Mouse (Mus musculus): Measurements from ENCODE around the gene Rnf213. TPM values are rescaled to one million over a fixed set of nuclear protein-coding genes. Genes with fewer than 3 reads are reported as not detected.

Rnf213 gene
- polyA plus RNA-seq, 1 experiment from 2014 or later, result 1.6 TPM

- H3K9me3 ChIP-seq, result no peaks in the 10 kb centered on the region
- H3K27me3 ChIP-seq, result peaks cover 85% of the 10 kb centered on the region
- no peak overlapping the region for H3K9ac ChIP-seq
- no peak overlapping the region for H3K27ac ChIP-seq
- no peaks in the 10 kb centered on the region for H3K36me3 ChIP-seq
- H3K4me3 ChIP-seq, result no peak overlapping the region
- no peak for ATAC-seq (ENCODE audit: insufficient number of reproducible peaks, insufficient read depth, low FRiP score, low TSS enrichment)
- 28% methylated on average over 7 of the region's 7 CpGs for WGBS
- H3K4me2 ChIP-seq (replicated peaks), result no peak overlapping the region; the same call in 1 of the 2 replicates
- peaks cover 9% of the 10 kb centered on the region; the same call in 1 of the 2 replicates for H3K4me1 ChIP-seq
Measured at GRCm38 (mm10) chr11:119391386-119392000, 1.4 kb upstream of the Rnf213 start.

GRCm38 (mm10) chr11:119392001-119392614, 792 bp upstream of the Rnf213 start:
- no peak for ATAC-seq (ENCODE audit: insufficient number of reproducible peaks, insufficient read depth, low FRiP score, low TSS enrichment)
- Histone ChIP-seq H3K4me1 (peaks cover 9% of the 10 kb centered on the region; the same call in 1 of the 2 replicates), H3K27me3 (peaks cover 90% of the 10 kb centered on the region), H3K9me3 (no peaks in the 10 kb centered on the region), H3K27ac (no peak overlapping the region), H3K4me3 (no peak overlapping the region), H3K4me2 (replicated peaks) (peak overlapping the region; percentile 66), H3K9ac (no peak overlapping the region), H3K36me3 (no peaks in the 10 kb centered on the region)
- 6% methylated on average over 12 of the region's 12 CpGs for WGBS

- Histone ChIP-seq H3K9me3 (no peaks in the 10 kb centered on the region), H3K4me1 (peaks cover 9% of the 10 kb centered on the region; the same call in 1 of the 2 replicates), H3K4me3 (peak overlapping the region; percentile 43), H3K27ac (no peak overlapping the region), H3K4me2 (replicated peaks) (peak overlapping the region; percentile 66), H3K27me3 (peaks cover 85% of the 10 kb centered on the region), H3K36me3 (no peaks in the 10 kb centered on the region), H3K9ac (peak overlapping the region; percentile 28)
- 25% methylated on average over 7 of the region's 7 CpGs for WGBS
- ATAC-seq (ENCODE audit: insufficient number of reproducible peaks, insufficient read depth, low FRiP score, low TSS enrichment), result no peak
Measured at GRCm38 (mm10) chr11:119393483-119393804, 544 bp downstream of the Rnf213 start.

GRCm38 (mm10) chr11:119394210-119394609, 1.3 kb downstream of the Rnf213 start:
- Histone ChIP-seq H3K4me2 (replicated peaks) (no peak overlapping the region), H3K36me3 (no peaks in the 10 kb centered on the region), H3K9me3 (no peaks in the 10 kb centered on the region), H3K27ac (no peak overlapping the region), H3K4me1 (peaks cover 9% of the 10 kb centered on the region; the same call in 1 of the 2 replicates), H3K27me3 (peaks cover 78% of the 10 kb centered on the region), H3K4me3 (no peak overlapping the region), H3K9ac (no peak overlapping the region)
- no peak for ATAC-seq (ENCODE audit: insufficient number of reproducible peaks, insufficient read depth, low FRiP score, low TSS enrichment)
- WGBS, result 48% methylated on average over 6 of the region's 6 CpGs

- no peak for ATAC-seq (ENCODE audit: insufficient number of reproducible peaks, insufficient read depth, low FRiP score, low TSS enrichment)
- Histone ChIP-seq H3K4me2 (replicated peaks) (no peak overlapping the region), H3K9ac (no peak overlapping the region), H3K27ac (no peak overlapping the region), H3K4me3 (no peak overlapping the region), H3K27me3 (peaks cover 66% of the 10 kb centered on the region), H3K4me1 (peaks cover 8% of the 10 kb centered on the region; the same call in 1 of the 2 replicates), H3K36me3 (no peaks in the 10 kb centered on the region), H3K9me3 (no peaks in the 10 kb centered on the region)
- WGBS, result 7% methylated on average over 7 of the region's 7 CpGs
Measured at GRCm38 (mm10) chr11:119395394-119395793, 2.5 kb downstream of the Rnf213 start.

GRCm38 (mm10) chr11:119395931-119396330, 3.0 kb downstream of the Rnf213 start:
- ATAC-seq (ENCODE audit: insufficient number of reproducible peaks, insufficient read depth, low FRiP score, low TSS enrichment), result no peak
- no peak overlapping the region for H3K27ac ChIP-seq
- H3K9ac ChIP-seq, result no peak overlapping the region
- H3K4me1 ChIP-seq, result peaks cover 3% of the 10 kb centered on the region; the same call in 1 of the 2 replicates
- H3K36me3 ChIP-seq, result no peaks in the 10 kb centered on the region
- 14% methylated on average over 13 of the region's 13 CpGs for WGBS
- peaks cover 61% of the 10 kb centered on the region for H3K27me3 ChIP-seq
- H3K4me3 ChIP-seq, result no peak overlapping the region
- no peak overlapping the region for H3K4me2 ChIP-seq (replicated peaks)
- H3K9me3 ChIP-seq, result no peaks in the 10 kb centered on the region

GRCm38 (mm10) chr11:119396461-119396860, 3.6 kb downstream of the Rnf213 start:
- Histone ChIP-seq H3K9ac (no peak overlapping the region), H3K27me3 (peaks cover 56% of the 10 kb centered on the region), H3K36me3 (no peaks in the 10 kb centered on the region), H3K4me3 (no peak overlapping the region), H3K4me1 (0 out of 2 replicates have a peak, but pooled peaks cover 2% of the 10 kb centered on the region), H3K27ac (no peak overlapping the region), H3K9me3 (no peaks in the 10 kb centered on the region), H3K4me2 (replicated peaks) (no peak overlapping the region)
- ATAC-seq (ENCODE audit: insufficient number of reproducible peaks, insufficient read depth, low FRiP score, low TSS enrichment), result no peak
- 35% methylated on average over 7 of the region's 7 CpGs for WGBS

GRCm38 (mm10) chr11:119402501-119403160, 9.7 kb downstream of the Rnf213 start:
- Histone ChIP-seq H3K4me3 (no peak overlapping the region), H3K36me3 (no peaks in the 10 kb centered on the region), H3K9me3 (no peaks in the 10 kb centered on the region), H3K27me3 (0 out of 2 replicates have a peak, but pooled peaks cover 5% of the 10 kb centered on the region), H3K27ac (no peak overlapping the region), H3K4me2 (replicated peaks) (no peak overlapping the region), H3K9ac (no peak overlapping the region), H3K4me1 (no peaks in the 10 kb centered on the region)
- 42% methylated on average over 11 of the region's 11 CpGs for WGBS
- ATAC-seq (ENCODE audit: insufficient number of reproducible peaks, insufficient read depth, low FRiP score, low TSS enrichment), result no peak

GRCm38 (mm10) chr11:119404627-119405026, 11.7 kb downstream of the Rnf213 start:
- no peak for ATAC-seq (ENCODE audit: insufficient number of reproducible peaks, insufficient read depth, low FRiP score, low TSS enrichment)
- Histone ChIP-seq H3K4me2 (replicated peaks) (no peak overlapping the region), H3K4me1 (no peaks in the 10 kb centered on the region), H3K9ac (no peak overlapping the region), H3K9me3 (no peaks in the 10 kb centered on the region), H3K4me3 (no peak overlapping the region), H3K27me3 (no peaks in the 10 kb centered on the region), H3K27ac (no peak overlapping the region), H3K36me3 (no peaks in the 10 kb centered on the region)
- WGBS, result 55% methylated on average over 5 of the region's 5 CpGs

GRCm38 (mm10) chr11:119407381-119407780, 14.5 kb downstream of the Rnf213 start:
- no peak overlapping the region for H3K4me3 ChIP-seq
- WGBS, result 88% methylated on average over 6 of the region's 6 CpGs

GRCm38 (mm10) chr11:119407977-119408376, 15.1 kb downstream of the Rnf213 start:
- no peak for ATAC-seq (ENCODE audit: insufficient number of reproducible peaks, insufficient read depth, low FRiP score, low TSS enrichment)
- no peak overlapping the region for H3K4me2 ChIP-seq (replicated peaks)
- no peaks in the 10 kb centered on the region for H3K4me1 ChIP-seq
- no peak overlapping the region for H3K9ac ChIP-seq
- H3K36me3 ChIP-seq, result no peaks in the 10 kb centered on the region
- no peak overlapping the region for H3K4me3 ChIP-seq
- H3K27ac ChIP-seq, result no peak overlapping the region
- no peaks in the 10 kb centered on the region for H3K9me3 ChIP-seq
- 48% methylated on average over 5 of the region's 5 CpGs for WGBS
- 0 out of 2 replicates have a peak, but pooled peaks cover 6% of the 10 kb centered on the region for H3K27me3 ChIP-seq

More at GRCm38 (mm10) chr11:119407381-119407780, 14.5 kb downstream of the Rnf213 start:
- H3K4me2 ChIP-seq (replicated peaks), result no peak overlapping the region
- H3K9ac ChIP-seq, result no peak overlapping the region
- H3K27ac ChIP-seq, result no peak overlapping the region
- H3K36me3 ChIP-seq, result no peaks in the 10 kb centered on the region
- H3K9me3 ChIP-seq, result no peaks in the 10 kb centered on the region
- no peak for ATAC-seq (ENCODE audit: insufficient number of reproducible peaks, insufficient read depth, low FRiP score, low TSS enrichment)
- H3K27me3 ChIP-seq, result 0 out of 2 replicates have a peak, but pooled peaks cover 6% of the 10 kb centered on the region
- no peaks in the 10 kb centered on the region for H3K4me1 ChIP-seq
